Mouse (Mus musculus): ENCODE data around the gene Copb2. TPM values are rescaled to one million over a fixed set of nuclear protein-coding genes. Genes with fewer than 3 reads are reported as not detected.

Gene Copb2
- 10 to 100 TPM; 93.0 to 94.0 TPM for total RNA-seq (2021)
- long read RNA-seq, experiment 1, transcript Copb2-201 (22 exons, 3,050 nt), result major isoform, 89 of 97 reads
- long read RNA-seq, experiment 1, partial matches to known transcripts, result 4 of 97 reads
- long read RNA-seq, experiment 1, other reads (novel, unspliced or antisense), result 4 of 97 reads
- long read RNA-seq, experiment 2, transcript Copb2-201 (22 exons, 3,050 nt), result major isoform, 93 of 120 reads
- long read RNA-seq, experiment 2, partial matches to known transcripts, result 19 of 120 reads
- long read RNA-seq, experiment 2, other reads (novel, unspliced or antisense), result 8 of 120 reads

GRCm38 (mm10) chr9:98563137-98564126 is at the start of gene Copb2:
Gene Copb2 (plus strand): TSS chr9:98563721.
- DNase-seq (ENCODE audit: low spot score in 2 of 2), result peak; percentile 99

GRCm38 (mm10) chr9:98523872-98524271 is 39.6 kb upstream of the Copb2 start:
- no peak for DNase-seq (ENCODE audit: low spot score in 2 of 2)

GRCm38 (mm10) chr9:98524786-98525542 is 38.6 kb upstream of the Copb2 start:
- peak; percentile 18 to 41 for DNase-seq (ENCODE audit: low spot score in 2 of 2)

GRCm38 (mm10) chr9:98525543-98525924 is 38.0 kb upstream of the Copb2 start:
- DNase-seq (ENCODE audit: low spot score in 2 of 2), result no peak

GRCm38 (mm10) chr9:98527226-98527625 is 36.3 kb upstream of the Copb2 start:
- DNase-seq (ENCODE audit: low spot score in 2 of 2), result no peak

GRCm38 (mm10) chr9:98529776-98530175 is 33.7 kb upstream of the Copb2 start:
- DNase-seq (ENCODE audit: low spot score in 2 of 2), result peak in 1 of 2 experiments; percentile 18

- no peak for DNase-seq (ENCODE audit: low spot score in 2 of 2)
Observed at GRCm38 (mm10) chr9:98530999-98531398, 32.5 kb upstream of the Copb2 start.

GRCm38 (mm10) chr9:98534675-98535280 is 28.7 kb upstream of the Copb2 start:
- no peak for DNase-seq (ENCODE audit: low spot score in 2 of 2)

- DNase-seq (ENCODE audit: low spot score in 2 of 2), result no peak
Observed at GRCm38 (mm10) chr9:98535763-98536162, 27.8 kb upstream of the Copb2 start.

GRCm38 (mm10) chr9:98538017-98538712 is 25.4 kb upstream of the Copb2 start:
- no peak for DNase-seq (ENCODE audit: low spot score in 2 of 2)

GRCm38 (mm10) chr9:98538713-98539360 is 24.7 kb upstream of the Copb2 start:
- DNase-seq (ENCODE audit: low spot score in 2 of 2), result peak; percentile 69 to 89

- no peak for DNase-seq (ENCODE audit: low spot score in 2 of 2)
Observed at GRCm38 (mm10) chr9:98544042-98544441, 19.5 kb upstream of the Copb2 start.

- DNase-seq (ENCODE audit: low spot score in 2 of 2), result no peak
Observed at GRCm38 (mm10) chr9:98583852-98584251, 20.3 kb downstream of the Copb2 start.

GRCm38 (mm10) chr9:98600094-98600493 is 36.6 kb downstream of the Copb2 start:
- DNase-seq (ENCODE audit: low spot score in 2 of 2), result no peak

- DNase-seq (ENCODE audit: low spot score in 2 of 2), result peak; percentile 69 to 84
Observed at GRCm38 (mm10) chr9:98601156-98601836, 37.8 kb downstream of the Copb2 start, which contains the start of gene Mrps22. Gene Mrps22 (minus strand): TSS chr9:98601660.

GRCm38 (mm10) chr9:98601837-98602359 is 38.4 kb downstream of the Copb2 start:
- DNase-seq (ENCODE audit: low spot score in 2 of 2), result no peak

- no peak for DNase-seq (ENCODE audit: low spot score in 2 of 2)
Observed at GRCm38 (mm10) chr9:98604896-98605295, 41.4 kb downstream of the Copb2 start.

- no peak for DNase-seq (ENCODE audit: low spot score in 2 of 2)
Observed at GRCm38 (mm10) chr9:98628480-98628879, 65.0 kb downstream of the Copb2 start.

All from layer of hippocampus, postnatal 14 days (tissue).